Mouse (Mus musculus) adrenal gland, postnatal 25 days (tissue): ENCODE measurements around the gene Pitpnm2. TPM values are rescaled to one million over a fixed set of nuclear protein-coding genes. Genes with fewer than 3 reads are reported as not detected.
"Not testable (repeated sequence)": the region's sequence is repeated elsewhere in the genome, so short reads cannot be mapped to it uniquely, and the experiment has no call there.

Source experiments
- DNase-seq: peaks from one replicate; pipeline ENCODE4 v3.0.0; 2021; ENCODE audit warnings: mixed read lengths
- total RNA-seq: library from RNA; stranded (reverse); gene quantifications from 2 replicates; pipeline ENCODE4 v1.2.3, GENCODE M21; 2021

Gene Pitpnm2
- total RNA-seq, 1 experiment from 2014 or later = 83.8 TPM

DNA sequence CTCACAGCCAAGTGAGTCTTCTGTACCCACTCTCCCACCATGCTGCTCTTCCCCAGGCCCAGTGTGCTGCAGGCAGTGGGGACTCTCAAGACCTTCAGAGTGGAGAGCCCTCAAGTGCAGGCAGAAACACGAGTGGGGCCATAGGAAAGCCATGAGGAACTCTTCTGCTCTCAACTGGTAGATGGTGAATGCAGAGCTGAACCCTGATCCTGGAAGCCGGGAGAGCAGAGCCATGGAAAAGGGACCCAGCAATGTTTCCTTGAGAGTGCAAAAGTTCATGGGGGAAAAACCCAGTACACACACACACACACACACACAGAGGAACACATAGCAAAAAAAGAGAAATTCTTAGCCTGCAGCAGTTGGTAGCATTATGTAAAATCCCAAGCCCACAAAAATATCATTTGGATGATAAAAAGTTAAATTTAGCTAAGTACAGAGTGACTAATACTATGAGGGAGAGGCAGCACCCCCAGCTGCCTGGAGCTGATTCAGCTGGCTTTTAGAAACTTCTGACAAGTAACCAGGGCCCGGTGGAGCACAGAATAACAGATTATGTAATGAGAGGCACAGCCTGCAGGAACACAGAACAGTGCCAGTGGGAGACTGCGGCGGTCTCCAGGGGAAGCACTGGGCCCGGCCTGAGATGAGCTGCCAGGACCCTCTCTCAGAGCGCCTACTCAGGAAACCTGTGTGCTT is 28.4 kb downstream of the Pitpnm2 start:
- peak; percentile 71 for DNase-seq

DNA sequence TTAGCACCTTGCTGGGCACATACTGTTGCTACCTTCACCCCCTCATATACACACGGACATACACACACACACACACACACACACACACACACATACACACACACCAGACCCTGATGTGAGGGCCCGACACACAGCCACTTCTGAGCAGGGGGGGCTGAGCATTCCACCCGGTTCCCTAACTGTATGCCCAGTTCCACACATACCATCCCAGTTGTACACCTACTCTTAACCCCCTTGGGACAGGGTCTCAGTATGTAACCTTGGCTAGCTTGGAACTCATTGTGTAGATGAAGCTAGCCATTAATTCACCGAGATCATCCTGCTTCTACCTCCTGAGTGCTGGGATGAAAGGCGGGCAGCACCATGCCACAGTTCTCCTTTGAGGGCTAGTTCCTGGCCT is 29.0 kb downstream of the Pitpnm2 start:
- DNase-seq = no peak

DNA sequence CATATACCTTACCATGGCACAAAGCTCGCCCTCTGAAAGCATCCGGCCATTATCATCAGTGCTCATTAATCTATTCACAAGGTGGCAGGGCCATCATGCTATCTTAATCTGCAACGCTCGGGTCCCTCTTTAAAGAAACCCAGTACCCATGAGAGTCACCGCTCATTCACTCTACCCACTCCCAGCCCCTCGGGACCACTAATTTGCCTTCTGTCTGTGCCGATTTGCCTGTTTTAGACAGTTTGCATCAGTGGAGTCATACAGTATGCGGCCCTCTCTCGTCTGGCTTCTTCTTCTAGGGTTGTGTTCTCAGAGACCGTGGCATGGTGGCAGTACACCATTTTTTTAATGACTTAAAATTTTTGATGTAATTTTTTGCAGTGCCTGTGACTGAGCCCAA is 30.1 kb downstream of the Pitpnm2 start:
- DNase-seq = no peak

DNA sequence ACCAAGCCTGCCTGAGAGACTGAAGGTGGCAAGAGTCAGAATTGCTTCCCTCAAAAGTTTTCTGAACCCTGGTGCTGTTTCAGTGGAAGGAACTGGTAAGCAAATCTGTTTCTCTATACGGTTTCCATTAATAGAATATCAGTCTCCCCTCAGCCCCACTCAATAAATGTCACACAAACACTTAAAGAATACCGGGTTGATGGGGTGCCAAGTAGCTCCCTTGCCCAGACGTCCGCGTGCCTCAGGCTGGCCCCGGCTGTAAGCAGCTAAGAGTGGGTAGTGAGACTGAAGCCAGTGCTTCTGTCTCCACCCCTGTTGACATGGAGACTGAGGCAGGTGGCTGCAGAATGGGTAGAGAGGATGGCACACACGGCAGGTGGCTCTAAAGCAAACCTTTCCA is 30.6 kb downstream of the Pitpnm2 start:
- DNase-seq = no peak

DNA sequence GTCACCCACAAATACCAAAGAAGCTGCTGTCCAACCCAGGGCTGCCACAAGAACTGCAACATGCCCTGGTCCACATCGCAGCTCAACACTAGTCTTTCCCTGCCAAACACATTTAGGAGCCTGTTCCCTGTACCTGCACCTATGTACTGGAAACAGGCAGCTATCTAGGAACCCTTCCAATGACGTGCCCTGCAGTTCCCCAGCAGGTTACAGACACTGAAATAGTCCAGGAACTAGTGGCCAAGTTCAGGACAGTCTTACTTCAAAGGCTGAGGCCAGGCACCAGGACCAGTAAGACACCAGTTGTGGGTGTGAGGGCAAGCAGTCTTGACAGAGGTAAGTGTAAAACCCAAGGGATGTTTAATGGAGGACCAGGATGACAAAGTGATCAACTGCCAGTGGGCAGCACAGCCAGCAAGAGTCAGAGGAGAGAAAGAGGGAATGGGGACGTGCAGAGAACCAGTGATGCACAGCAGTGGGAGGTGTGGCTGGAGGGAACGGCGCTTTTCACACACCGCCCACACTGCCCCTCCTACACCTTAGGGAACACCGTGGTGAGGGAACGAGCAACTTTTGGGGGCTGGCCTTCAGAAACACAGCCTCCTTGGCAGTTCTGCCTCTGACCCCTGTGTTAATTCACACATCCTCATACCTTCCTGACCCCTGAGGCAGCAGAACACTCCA is 31.9 kb downstream of the Pitpnm2 start:
- no peak for DNase-seq

DNA sequence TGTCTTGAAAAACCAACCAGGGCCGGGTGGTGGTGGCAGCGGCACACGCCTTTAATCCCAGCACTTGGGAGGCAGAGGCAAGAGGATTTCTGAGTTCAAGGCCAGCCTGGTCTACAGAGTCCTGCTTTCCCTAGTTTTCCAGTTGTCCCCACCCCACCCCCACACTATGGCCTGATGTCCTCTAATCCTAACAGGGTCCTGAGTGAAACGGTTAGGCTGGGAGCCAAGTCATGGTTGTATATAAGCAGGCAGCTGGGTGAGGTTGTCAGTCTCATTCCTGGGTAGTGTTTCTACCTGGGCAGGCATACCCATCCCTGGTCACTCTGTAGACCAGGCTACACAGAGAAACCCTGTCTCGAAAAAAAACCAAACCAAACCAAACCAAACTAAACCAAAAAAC is 32.5 kb downstream of the Pitpnm2 start:
- DNase-seq = not testable (repeated sequence)

DNA sequence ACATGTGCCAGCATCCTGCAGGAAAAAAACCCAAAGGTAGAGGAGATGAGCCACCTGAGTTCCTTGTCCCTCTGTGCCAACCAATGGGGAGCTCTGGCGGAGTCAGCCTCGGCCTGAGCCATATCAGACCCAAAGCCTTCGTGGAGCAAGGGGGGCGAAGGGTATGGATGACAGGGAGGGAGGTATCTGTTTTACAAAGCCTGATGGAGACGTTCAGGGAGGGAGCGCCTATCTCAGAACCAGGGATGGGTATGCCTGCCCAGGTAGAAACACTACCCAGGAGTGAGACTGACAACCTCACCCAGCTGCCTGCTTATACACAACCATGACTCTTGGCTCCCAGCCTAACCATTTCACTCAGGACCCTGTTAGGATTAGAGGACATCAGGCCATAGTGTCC is 33.2 kb downstream of the Pitpnm2 start:
- no peak for DNase-seq

DNA sequence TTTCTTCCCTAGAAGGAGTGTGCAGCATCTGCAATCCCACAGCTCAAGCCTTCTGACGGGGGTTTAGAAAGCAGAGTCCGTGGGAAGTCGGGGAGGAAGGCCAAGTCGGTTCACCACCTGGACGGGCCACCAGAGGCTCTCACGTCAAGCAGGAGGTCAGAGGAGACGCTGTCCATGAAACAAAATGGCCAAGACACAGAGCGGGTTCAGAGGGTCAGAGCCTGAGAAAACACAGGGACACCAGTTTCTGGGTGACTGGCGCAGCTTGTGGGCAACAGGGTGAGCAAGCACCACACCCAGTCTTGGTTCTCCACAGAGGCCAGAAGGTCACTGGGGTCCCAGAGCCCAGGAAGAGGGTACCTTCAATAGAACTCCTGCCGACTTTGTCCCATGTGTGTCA is 33.9 kb downstream of the Pitpnm2 start:
- DNase-seq = no peak

DNA sequence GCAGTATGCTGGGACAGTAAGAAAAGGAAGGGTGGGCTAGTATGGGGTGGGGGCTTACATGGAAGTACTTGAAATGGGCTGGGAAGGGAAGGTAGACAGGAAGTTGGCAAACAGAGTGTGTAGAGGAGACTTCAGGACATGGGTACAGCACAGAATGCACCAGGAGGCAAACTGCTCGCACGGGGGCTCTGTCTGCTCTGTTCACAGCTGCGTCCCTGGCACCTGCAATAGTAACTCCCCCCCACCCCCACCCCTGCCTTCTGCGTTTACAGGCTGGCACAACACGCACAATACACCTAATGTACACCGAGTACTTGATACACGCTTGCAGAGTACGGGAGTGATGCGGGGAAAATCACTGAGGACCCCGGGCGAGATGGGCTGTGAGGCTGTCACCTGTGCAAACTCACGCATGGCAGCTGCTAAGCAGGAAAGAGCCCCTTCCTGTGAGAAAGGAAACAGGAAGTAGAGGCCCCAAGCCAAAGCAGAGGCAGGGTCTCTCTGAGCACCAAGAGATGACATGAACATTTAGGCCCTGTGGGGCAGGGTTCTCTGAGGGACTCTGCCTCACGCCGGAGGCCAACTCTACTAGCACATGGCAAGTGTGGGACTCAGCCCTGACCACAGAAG is 34.9 kb downstream of the Pitpnm2 start:
- no peak for DNase-seq

DNA sequence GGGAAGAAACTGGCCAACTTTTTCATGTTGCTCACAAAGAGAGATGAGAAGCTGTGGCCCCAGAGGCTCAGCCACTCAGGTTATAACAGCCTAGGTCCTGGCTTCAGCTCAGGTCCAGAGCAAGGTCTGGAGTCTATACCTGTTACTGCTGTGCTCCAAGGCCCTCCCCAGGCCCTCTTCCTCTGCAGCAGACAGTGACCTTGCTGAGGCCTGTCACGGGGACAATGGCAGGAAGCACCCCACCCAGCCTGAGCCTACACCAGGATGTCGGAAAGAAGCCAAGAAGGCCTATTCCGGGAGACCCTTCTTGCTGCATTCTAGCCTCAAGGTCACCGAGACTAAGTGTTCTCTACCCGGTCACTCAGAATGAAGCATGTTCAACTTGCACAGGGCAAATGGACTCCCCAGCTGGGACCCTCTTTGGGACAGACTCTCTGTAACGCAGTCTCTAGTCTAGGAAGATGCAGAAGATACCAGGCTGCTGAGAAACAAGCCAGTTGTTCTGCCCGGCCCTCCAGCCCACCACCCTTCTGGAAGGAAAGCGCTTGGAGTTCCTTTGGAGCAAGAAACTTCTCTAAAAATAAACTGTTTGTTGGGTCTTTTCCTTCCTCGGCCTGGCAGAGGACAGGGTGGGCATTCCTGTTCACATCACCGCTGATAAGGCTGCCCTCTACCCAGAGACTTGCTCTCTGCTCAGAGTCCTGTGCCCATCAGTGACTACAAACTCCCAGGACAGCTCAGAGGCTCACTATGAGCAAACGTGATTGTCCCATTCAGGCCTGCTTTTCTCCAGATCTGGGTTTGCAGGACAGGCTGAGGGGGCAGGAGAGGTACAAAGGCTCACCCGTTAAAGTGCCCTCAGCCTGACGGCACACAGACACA is 35.7 kb downstream of the Pitpnm2 start:
- DNase-seq = peak; percentile 51

DNA sequence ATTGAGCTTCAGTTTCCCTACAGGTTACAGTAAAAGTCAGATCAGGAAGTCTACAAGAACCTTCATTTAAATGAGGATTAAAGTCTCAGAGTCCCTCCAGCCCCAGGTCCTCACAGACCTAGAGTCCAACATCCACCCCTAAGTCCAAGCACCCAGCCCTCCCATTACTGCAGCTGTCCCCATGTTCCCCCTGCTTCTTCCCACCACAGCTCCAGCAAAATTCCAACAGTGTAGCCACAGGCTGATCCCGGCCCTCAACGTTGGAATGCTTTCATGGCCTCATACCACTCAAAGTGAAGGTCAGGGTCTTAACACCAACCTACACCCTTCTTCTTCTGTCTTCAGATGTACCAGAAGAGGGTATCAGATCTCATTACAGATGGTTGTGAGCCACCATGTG is 37.9 kb downstream of the Pitpnm2 start:
- DNase-seq = no peak

DNA sequence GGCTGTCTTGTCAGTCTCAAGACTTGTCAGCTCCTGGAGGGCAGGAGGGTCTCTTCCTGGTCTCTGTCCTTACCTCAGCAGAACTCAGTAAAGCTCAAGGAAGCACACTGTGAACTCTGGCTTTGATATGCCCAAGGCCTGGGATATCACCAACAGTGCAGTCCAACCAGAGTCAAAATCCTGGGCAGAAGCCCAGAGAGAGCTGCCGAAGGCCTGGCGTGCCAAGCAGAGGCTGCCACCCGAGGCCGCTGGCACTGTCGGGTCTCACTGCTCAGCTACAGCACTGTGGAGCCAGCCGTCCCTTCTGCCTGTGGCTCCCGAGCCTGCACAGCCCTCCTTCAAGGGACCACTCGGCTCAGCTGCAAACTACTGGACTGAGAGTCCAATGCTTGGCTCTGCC is 38.3 kb downstream of the Pitpnm2 start:
- DNase-seq = peak; percentile 75

DNA sequence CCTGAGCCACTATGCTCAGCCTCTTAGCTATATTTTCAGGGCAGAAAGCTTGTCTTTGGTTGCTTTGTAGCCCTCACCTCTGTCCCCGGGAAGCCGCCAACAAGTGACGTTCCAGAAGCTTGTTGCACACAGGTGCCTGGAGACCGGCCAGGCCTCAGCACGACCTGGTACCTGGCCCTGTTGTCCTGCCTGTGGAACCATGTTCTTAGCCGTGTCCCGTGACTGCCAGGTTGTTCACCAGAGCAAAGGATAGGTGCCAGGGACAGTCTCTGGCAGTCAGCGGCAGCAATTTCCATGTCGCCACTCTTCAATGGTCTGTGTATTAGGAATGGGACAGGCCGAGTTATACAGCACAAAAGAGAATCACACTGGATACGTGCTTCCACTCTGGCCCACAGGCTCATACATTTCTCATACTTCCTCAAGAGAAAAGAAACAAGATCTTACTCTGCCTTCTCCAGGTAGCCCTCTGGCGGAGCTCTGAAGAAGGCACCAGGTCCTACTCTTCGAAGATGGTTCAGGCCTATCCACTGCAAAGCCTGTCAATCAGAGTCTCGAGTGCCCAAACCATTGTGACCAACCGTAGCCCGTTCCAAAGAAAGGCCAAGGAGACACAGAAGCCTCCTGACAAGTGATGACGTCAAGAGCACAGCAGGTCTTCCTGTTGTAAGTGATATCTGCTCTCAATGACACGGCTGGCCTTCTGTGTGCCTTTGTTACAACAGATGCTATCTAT is 39.1 kb downstream of the Pitpnm2 start:
- no peak for DNase-seq

DNA sequence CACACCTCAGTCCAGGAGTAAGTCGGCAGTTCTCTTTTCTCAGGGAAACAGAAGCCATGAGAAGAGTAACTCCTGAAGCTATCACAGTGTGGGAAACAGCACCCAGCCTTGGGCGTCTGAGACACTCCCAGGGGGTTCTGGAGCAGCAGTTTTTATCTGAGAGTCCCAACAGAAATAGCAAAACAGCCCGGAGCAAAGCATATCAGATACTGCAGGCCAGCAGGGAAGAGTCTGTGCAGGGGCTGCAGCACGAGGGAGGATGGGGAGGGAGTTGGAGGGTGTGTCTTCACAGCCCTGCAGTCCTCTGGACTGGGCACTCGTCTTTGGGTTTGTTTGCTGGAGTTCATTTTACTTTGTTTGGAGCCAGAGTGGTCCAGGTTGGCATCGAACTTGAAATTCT is 39.7 kb downstream of the Pitpnm2 start:
- DNase-seq = no peak

DNA sequence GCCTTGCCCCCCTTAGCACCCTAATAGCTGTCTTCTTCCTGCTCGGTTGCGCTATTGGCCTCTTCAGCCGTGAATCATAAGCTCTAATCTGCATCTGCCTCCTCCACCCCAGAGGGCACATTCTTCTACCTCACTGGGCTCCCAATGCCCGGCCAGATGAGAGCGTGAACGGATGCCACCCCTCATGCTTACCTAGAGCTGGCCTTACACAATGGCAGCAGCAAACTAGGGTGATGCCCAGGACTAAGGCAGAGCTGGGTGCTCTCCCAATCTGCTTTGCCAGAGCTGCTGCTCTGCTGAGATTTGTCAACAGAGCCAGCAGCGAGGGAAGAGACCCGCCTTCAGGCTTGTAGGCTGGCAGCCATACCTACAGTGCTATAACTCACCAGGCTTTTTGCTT is 41.5 kb downstream of the Pitpnm2 start:
- no peak for DNase-seq

DNA sequence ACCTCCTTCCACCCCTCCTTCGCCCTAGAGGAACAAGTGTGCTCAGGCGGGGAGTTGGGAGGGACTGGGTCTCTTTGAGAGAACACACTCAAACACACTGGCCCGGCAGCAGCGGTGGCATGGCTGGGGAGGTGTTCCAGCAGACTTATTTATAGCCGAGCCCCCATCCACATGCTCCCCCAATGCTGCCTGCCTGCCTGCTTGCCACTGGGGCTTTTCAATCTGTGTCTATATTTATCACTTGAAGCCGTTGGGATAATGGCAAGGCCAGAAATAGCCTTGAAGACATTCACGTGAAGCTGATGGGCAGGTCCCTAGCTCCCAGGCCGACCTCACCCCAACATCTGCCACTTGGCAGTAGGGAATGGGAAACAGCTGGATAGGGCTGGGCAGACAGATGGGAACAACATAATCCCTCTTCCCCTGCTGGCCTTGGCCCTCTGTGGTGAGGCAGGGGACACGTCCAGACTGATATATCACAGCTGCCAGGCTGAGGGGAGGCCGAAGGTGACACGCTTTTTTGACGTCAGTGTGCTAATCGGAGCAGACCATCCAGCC is 43.0 kb downstream of the Pitpnm2 start:
- no peak for DNase-seq

DNA sequence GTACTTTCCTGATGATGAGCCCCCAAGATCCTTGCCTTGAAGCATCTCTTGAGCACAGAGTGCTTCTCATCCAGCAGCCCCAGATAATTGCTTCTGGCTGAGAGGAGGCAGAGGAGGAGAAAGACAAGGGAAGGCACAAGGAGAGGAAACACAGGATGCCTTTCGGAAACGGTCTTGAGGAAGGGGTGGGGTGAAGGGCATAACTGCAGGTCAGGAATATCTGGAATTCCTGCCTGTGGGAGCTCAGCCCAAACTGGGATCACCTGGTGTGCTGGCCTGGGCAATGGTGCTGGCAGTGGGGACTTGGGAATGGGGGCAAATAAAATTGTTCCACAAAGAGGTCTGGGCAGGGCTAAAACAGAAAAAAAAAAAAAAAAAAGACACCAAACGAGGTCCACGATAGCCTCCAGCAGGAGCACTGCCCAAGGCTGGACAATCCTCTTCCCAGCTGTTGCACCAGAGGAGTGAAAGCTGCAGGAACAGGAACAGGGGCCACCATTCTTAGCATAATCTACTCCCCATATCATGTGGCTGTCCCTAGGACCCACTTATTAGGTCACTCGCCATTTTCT is 43.7 kb downstream of the Pitpnm2 start:
- DNase-seq = no peak

DNA sequence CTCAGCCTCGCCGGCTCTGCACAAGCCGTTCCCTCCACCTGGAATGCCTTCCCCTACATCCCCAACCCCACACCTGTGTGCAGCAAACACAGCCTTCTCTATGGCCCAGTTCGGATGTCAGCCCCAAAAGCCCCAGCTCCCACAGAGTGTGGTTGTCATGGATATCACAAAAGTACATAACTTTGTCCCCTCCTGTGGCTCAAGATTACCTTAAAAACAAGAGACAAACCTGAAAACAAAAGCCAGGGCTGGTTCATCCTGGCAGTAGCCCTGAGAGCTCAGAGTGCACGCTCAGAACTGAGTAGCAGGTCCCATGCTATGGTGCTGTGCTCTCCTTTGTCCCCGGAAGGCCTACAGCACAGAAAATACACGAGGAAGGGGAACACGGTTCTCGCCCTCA is 44.3 kb downstream of the Pitpnm2 start:
- no peak for DNase-seq

DNA sequence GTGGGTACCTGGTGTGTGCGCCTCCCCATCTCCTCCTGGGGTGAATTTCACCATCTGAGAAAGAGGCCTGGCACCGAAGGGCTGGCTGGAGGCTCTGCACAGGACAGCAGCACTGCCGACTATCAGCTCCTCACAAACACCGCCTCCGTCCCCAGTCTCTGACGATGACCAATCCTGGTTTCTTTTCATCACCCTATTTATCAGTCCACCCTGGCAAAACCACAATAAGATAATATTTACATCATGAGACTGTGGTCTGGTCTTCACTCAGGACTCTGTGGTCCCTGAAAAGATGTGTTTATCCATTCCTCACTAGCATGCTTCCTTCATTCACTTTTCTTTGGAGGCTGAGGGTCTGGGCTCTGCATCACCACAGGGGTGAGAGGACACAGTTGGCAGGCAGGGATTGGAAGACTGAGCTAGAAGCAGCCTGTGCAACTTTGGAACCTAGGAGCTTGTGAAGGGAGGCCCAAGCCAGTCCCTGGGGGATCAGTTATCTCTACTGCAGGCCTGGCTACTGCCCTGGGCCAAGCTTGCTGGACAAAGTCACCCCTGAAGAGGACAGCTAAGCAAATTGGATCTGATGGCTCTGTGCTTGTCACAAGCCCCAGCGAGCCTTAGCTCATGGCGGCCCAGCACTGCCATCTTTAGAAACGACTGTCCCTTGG is 45.3 kb downstream of the Pitpnm2 start:
- no peak for DNase-seq

DNA sequence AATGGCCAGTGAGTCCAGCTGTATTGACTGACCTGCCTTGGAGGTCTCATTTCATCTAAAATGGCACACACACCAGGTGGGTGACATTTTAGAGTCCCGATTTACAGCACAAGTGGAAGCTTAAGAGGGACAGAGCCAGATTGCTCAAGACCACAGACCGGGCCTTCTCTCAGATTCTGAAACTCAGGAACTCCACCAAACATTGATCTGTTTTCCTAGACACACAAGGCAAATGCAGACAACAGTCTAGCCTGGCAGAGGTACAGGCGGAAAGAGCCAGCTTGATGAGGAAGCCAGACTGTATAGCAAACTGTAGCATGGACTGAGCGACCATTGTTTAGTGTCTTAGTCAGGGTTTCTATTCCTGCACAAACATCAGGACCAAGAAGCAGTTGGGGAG is 46.3 kb downstream of the Pitpnm2 start:
- DNase-seq = no peak

DNA sequence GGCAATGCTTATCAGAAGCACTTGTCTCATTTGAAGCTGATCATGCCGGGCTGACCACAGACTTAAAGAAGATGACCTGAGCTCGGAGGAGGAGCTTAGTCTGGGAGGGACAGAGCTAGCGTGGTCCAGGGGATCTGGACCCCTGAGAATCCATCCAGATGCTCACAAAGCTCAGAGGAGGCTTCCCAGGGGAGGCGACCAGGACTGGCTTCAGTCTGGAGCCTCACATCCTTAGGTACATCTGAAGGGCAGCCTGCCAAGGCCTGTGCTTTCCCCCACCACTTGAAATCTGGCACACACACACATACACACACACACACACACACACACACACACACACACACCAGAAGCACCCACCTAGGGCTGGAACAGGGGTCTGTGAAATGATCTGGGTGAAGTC is 47.5 kb downstream of the Pitpnm2 start:
- no peak for DNase-seq
